In the genomic region with DNA sequence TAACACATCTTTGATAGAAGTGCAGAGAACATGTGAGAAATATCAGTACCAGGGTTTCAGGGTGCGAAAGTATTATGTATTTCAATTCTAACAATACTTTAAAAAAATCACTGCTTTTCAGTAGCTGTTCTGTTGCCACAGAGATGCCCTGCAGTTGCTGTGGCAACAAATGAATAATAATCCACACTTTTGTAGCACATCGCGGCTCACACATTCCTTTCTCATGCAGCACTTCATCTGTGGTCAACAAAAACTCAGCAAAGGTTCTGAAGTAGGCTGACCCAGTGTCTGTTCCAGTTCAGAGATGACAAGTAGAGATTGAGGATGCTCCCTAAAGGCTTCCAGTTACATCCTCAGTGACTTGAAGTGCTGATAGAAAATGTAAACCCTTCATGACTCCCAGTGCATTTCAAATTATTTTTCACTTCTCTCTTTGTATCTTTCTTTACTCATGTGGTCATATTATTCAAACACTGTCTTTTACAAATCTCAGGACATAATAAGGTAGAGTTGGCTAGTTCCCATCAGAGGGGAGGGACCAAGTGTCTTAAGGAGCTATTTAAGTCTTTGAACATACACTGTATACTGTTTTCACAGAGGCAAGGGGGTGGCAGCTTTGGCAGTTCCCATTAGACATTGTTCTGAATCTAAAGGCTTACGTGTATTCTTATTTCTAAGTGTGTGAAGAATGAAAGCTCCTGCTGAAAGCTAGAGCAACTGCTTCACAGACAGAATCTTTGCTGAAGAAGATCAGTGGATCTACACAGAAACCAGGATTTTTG, we compare ENCODE assay signal across 15 mouse cellular contexts.
DNase-seq lines count a peak whose midpoint lies in the region; ATAC-seq and TF ChIP-seq lines count a peak whose summit lies in the region.
"Had no signal": no experiment of that assay in that cellular context is flagged by ENCODE, and none has a peak within 500 bp of the region (broad histone marks: within the 10 kb centered on the region; RNA-seq: fewer than 3 reads in every experiment).

No protein-coding gene starts in this region.

- no peaks in the 10 kb centered on the region for H3K27me3 ChIP-seq in midbrain, postnatal 0 days (ENCODE audit: insufficient read depth, low read length)
- H3K27me3 ChIP-seq: heart, embryonic 13.5 days; hindbrain, embryonic 15.5 days; limb, embryonic 15.5 days had no signal

- no peaks in the 10 kb centered on the region for H3K4me1 ChIP-seq in midbrain, postnatal 0 days (ENCODE audit: insufficient read depth, low read length)
- H3K4me1 ChIP-seq: embryonic facial prominence, embryonic 10.5 days; heart, embryonic 13.5 days; limb, embryonic 15.5 days had no signal

- H3K9ac ChIP-seq in midbrain, postnatal 0 days (replicated peaks; ENCODE audit: low read length, poor library complexity, severe bottlenecking) = no peak overlapping the region
- H3K9ac ChIP-seq: heart, embryonic 13.5 days; hindbrain, embryonic 15.5 days; limb, embryonic 15.5 days had no signal

- no peak overlapping the region for H3K4me2 ChIP-seq in midbrain, postnatal 0 days (ENCODE audit: low read depth, low read length, poor library complexity, severe bottlenecking)
- H3K4me2 ChIP-seq: heart, embryonic 13.5 days; hindbrain, embryonic 15.5 days; limb, embryonic 15.5 days had no signal

- DNase-seq in embryo, embryonic 10 days (ENCODE audit: low spot score) = peak; percentile 11
- DNase-seq in embryo, embryonic 9.5 days (ENCODE audit: extremely low spot score) = no peak
- peak; percentile 3 for DNase-seq in lung, postnatal 10 days
- DNase-seq in lung, postnatal 4 days = no peak
- peak; percentile 3 to 7 for DNase-seq in layer of hippocampus, adult 8-10 months (ENCODE audit: low spot score in 2 of 2)
- DNase-seq in midbrain, postnatal 0 days (ENCODE audit: low spot score) = peak; percentile 32
- no peak for DNase-seq in urinary bladder, adult 18-20 months (ENCODE audit: low spot score in 2 of 2)
- DNase-seq: adrenal gland, postnatal 14 days; cerebellum, adult 18-20 months; gastrocnemius, postnatal 36 days had no signal

- no peak for TF ChIP-seq CTCF in midbrain, postnatal 0 days (IDR thresholded peaks at IDR 0.05)

- 21% methylated on average over 4 of the region's 4 CpGs for WGBS in midbrain, postnatal 0 days

- 0 out of 2 replicates have a peak, but pooled peaks have one; percentile 41 for ATAC-seq in midbrain, postnatal 0 days (ENCODE audit: low FRiP score)
- ATAC-seq in megakaryocyte, adult 5-6 weeks (ENCODE audit: poor library complexity, severe bottlenecking) = no peak

- H3K4me3 ChIP-seq in midbrain, postnatal 0 days (ENCODE audit: low read depth, low read length) = no peak overlapping the region
- H3K4me3 ChIP-seq: embryonic facial prominence, embryonic 10.5 days; heart, embryonic 13.5 days; hindbrain, embryonic 15.5 days; limb, embryonic 15.5 days had no signal

- H3K9me3 ChIP-seq in midbrain, postnatal 0 days (ENCODE audit: low read length) = no peaks in the 10 kb centered on the region
- H3K9me3 ChIP-seq: embryonic facial prominence, embryonic 10.5 days; heart, embryonic 13.5 days; hindbrain, embryonic 15.5 days; limb, embryonic 15.5 days had no signal

- no peaks in the 10 kb centered on the region for H3K36me3 ChIP-seq in midbrain, postnatal 0 days (ENCODE audit: insufficient read depth, low read length)
- H3K36me3 ChIP-seq: embryonic facial prominence, embryonic 10.5 days; heart, embryonic 13.5 days; hindbrain, embryonic 15.5 days; limb, embryonic 15.5 days had no signal

- no peak overlapping the region for H3K27ac ChIP-seq in midbrain, postnatal 0 days (ENCODE audit: low read depth, low read length)
- H3K27ac ChIP-seq: embryonic facial prominence, embryonic 10.5 days; heart, embryonic 13.5 days; hindbrain, embryonic 15.5 days; limb, embryonic 15.5 days had no signal

Comparison
In these comparisons a context has a peak if more than half of its experiments do, and no peak if none do; other contexts are left out.
1. DNase-seq: peak in embryo, embryonic 10 days (single experiment), lung, postnatal 10 days (single experiment), layer of hippocampus, adult 8-10 months (2 of 2) and midbrain, postnatal 0 days (single experiment); none in embryo, embryonic 9.5 days (single experiment), lung, postnatal 4 days (0 of 2) and urinary bladder, adult 18-20 months (0 of 2).